Mouse (Mus musculus) hindbrain, embryonic 11.5 days (tissue): ENCODE data around the gene Ubtd1. TPM values are rescaled to one million over a fixed set of nuclear protein-coding genes. Genes with fewer than 3 reads are reported as not detected.

Experiments
- ATAC-seq: fragments of 200-750 bp; cut with Nextera tagmentation; 2 replicates; pipeline ENCODE4 v1.8.0; 2017; ENCODE audit warnings: mild to moderate bottlenecking, moderate TSS enrichment, moderate library complexity; ENCODE audit not compliant: low FRiP score
- DNase-seq: peaks from one replicate; pipeline ENCODE4 v3.0.0-alpha.2; 2015; ENCODE audit warnings: low spot score
- H3K27ac ChIP-seq: fragments of 300-500 bp; sonication (generic); 2 replicates; pipeline ENCODE4 v1.5.1; 2014; ENCODE audit warnings: mild to moderate bottlenecking, low read depth, low read length
- H3K27me3 ChIP-seq: fragments of 300-500 bp; sonication (generic); 2 replicates; pipeline ENCODE4 v1.6.1; 2014; ENCODE audit warnings: mild to moderate bottlenecking, low read length, moderate library complexity, mixed read lengths; ENCODE audit not compliant: control insufficient read depth, insufficient read depth
- H3K36me3 ChIP-seq: fragments of 300-500 bp; sonication (generic); 2 replicates; pipeline ENCODE4 v1.6.1; 2014; ENCODE audit warnings: mild to moderate bottlenecking, low read length, moderate library complexity, mixed read lengths; ENCODE audit not compliant: control insufficient read depth, insufficient read depth
- H3K4me1 ChIP-seq: fragments of 300-500 bp; sonication (generic); replicated peaks from 2 replicates; pipeline ENCODE4 v1.6.1; 2014; ENCODE audit warnings: low read length, mixed read lengths; ENCODE audit not compliant: control insufficient read depth, insufficient read depth
- H3K4me2 ChIP-seq: fragments of 300-500 bp; sonication (generic); replicated peaks from 2 replicates; pipeline ENCODE4 v1.6.1; 2014; ENCODE audit warnings: mild to moderate bottlenecking, low read depth, low read length
- H3K4me3 ChIP-seq: fragments of 300-500 bp; sonication (generic); 2 replicates; pipeline ENCODE4 v1.5.1; 2014; ENCODE audit warnings: low read depth, low read length
- H3K9ac ChIP-seq: fragments of 300-500 bp; sonication (generic); 2 replicates; pipeline ENCODE4 v1.6.1; 2014; ENCODE audit warnings: low read depth, low read length
- H3K9me3 ChIP-seq: fragments of 300-500 bp; sonication (generic); 2 replicates; pipeline ENCODE4 v1.6.1; 2016; ENCODE audit warnings: low read length; ENCODE audit not compliant: control insufficient read depth
- WGBS: fragments of 180-500 bp; shearing (Covaris S2); extraction: QIAGEN DNeasy Blood & Tissue Kit; methylation state at CpG from one replicate; pipeline ENCODE4 v1.1.7; 2014; 5-methylcytosine and 5-hydroxymethylcytosine counted together
- polyA plus RNA-seq: library from polyadenylated mRNA; unstranded; fragments of >200 nt; fragmentation: Nextera tagmentation; extraction: Ambion mirVana; gene quantifications from 2 replicates; pipeline ENCODE4 v1.2.1, GENCODE M21; 2014

Gene Ubtd1
- polyA plus RNA-seq, 1 experiment from 2014 or later, result 7.7 TPM

- H3K27me3 ChIP-seq, result no peaks in the 10 kb centered on the region
- 59% methylated on average over 4 of the region's 4 CpGs for WGBS
- no peak overlapping the region; the same call in 1 of the 2 replicates for H3K27ac ChIP-seq
- no peaks in the 10 kb centered on the region for H3K36me3 ChIP-seq
- no peaks in the 10 kb centered on the region for H3K9me3 ChIP-seq
- no peak overlapping the region for H3K4me3 ChIP-seq
- H3K4me1 ChIP-seq, result no peaks in the 10 kb centered on the region
- ATAC-seq (no peak), DNase-seq (no peak)
- no peak overlapping the region for H3K9ac ChIP-seq
- H3K4me2 ChIP-seq, result no peak overlapping the region
Observed at GRCm38 (mm10) chr19:42000446-42000958, 18.9 kb downstream of the Ubtd1 start.

GRCm38 (mm10) chr19:42001253-42001980 is 19.9 kb downstream of the Ubtd1 start:
- no peaks in the 10 kb centered on the region for H3K27me3 ChIP-seq
- ATAC-seq, result no peak
- H3K27ac ChIP-seq, result no peak overlapping the region
- 91% methylated on average over 12 of the region's 12 CpGs for WGBS
- H3K9ac ChIP-seq, result no peak overlapping the region
- H3K4me2 ChIP-seq, result no peak overlapping the region
- H3K4me3 ChIP-seq, result no peak overlapping the region
- H3K36me3 ChIP-seq, result no peaks in the 10 kb centered on the region
- no peak for DNase-seq
- no peaks in the 10 kb centered on the region for H3K4me1 ChIP-seq
- no peaks in the 10 kb centered on the region for H3K9me3 ChIP-seq

GRCm38 (mm10) chr19:42004258-42004657 is 22.7 kb downstream of the Ubtd1 start:
- 78% methylated on average over 6 of the region's 6 CpGs for WGBS

GRCm38 (mm10) chr19:42005616-42006015 is 24.1 kb downstream of the Ubtd1 start:
- Histone ChIP-seq H3K9me3 (no peaks in the 10 kb centered on the region), H3K27me3 (no peaks in the 10 kb centered on the region), H3K27ac (no peak overlapping the region), H3K36me3 (no peaks in the 10 kb centered on the region), H3K9ac (no peak overlapping the region), H3K4me3 (no peak overlapping the region), H3K4me2 (no peak overlapping the region), H3K4me1 (no peaks in the 10 kb centered on the region)
- no peak for DNase-seq
- 84% methylated on average over 3 of the region's 3 CpGs for WGBS
- no peak for ATAC-seq

More at GRCm38 (mm10) chr19:42004258-42004657, 22.7 kb downstream of the Ubtd1 start:
- DNase-seq, result no peak
- Histone ChIP-seq H3K9ac (no peak overlapping the region), H3K36me3 (no peaks in the 10 kb centered on the region), H3K4me3 (no peak overlapping the region), H3K4me2 (no peak overlapping the region), H3K9me3 (no peaks in the 10 kb centered on the region), H3K4me1 (no peaks in the 10 kb centered on the region), H3K27ac (no peak overlapping the region), H3K27me3 (no peaks in the 10 kb centered on the region)
- ATAC-seq, result no peak

GRCm38 (mm10) chr19:42006568-42006967 is 25.0 kb downstream of the Ubtd1 start:
- H3K4me2 ChIP-seq, result no peak overlapping the region
- no peak overlapping the region for H3K4me3 ChIP-seq
- no peak overlapping the region for H3K9ac ChIP-seq
- ATAC-seq, result no peak
- H3K9me3 ChIP-seq, result no peaks in the 10 kb centered on the region
- H3K36me3 ChIP-seq, result no peaks in the 10 kb centered on the region
- no peak for DNase-seq
- H3K27ac ChIP-seq, result no peak overlapping the region
- 71% methylated on average over 8 of the region's 8 CpGs for WGBS
- no peaks in the 10 kb centered on the region for H3K4me1 ChIP-seq
- no peaks in the 10 kb centered on the region for H3K27me3 ChIP-seq

GRCm38 (mm10) chr19:42008586-42008985 is 27.0 kb downstream of the Ubtd1 start:
- no peak for DNase-seq
- WGBS, result 61% methylated on average over 3 of the region's 3 CpGs
- Histone ChIP-seq H3K27me3 (no peaks in the 10 kb centered on the region), H3K4me1 (no peaks in the 10 kb centered on the region), H3K36me3 (no peaks in the 10 kb centered on the region), H3K4me3 (no peak overlapping the region), H3K27ac (no peak overlapping the region), H3K4me2 (no peak overlapping the region), H3K9ac (no peak overlapping the region), H3K9me3 (no peaks in the 10 kb centered on the region)
- no peak for ATAC-seq

GRCm38 (mm10) chr19:42009067-42009466 is 27.5 kb downstream of the Ubtd1 start:
- no peak for ATAC-seq
- Histone ChIP-seq H3K4me2 (no peak overlapping the region), H3K9me3 (no peaks in the 10 kb centered on the region), H3K27me3 (no peaks in the 10 kb centered on the region), H3K4me1 (no peaks in the 10 kb centered on the region), H3K27ac (no peak overlapping the region), H3K36me3 (no peaks in the 10 kb centered on the region), H3K9ac (no peak overlapping the region), H3K4me3 (no peak overlapping the region)
- WGBS, result 67% methylated on average over 7 of the region's 7 CpGs
- DNase-seq, result no peak

- H3K27ac ChIP-seq, result no peak overlapping the region
- H3K27me3 ChIP-seq, result no peaks in the 10 kb centered on the region
- no peak for ATAC-seq
- no peak overlapping the region for H3K4me3 ChIP-seq
- H3K9ac ChIP-seq, result no peak overlapping the region
- no peak overlapping the region for H3K4me2 ChIP-seq
- H3K4me1 ChIP-seq, result no peaks in the 10 kb centered on the region
- 58% methylated on average over 4 of the region's 4 CpGs for WGBS
- H3K36me3 ChIP-seq, result no peaks in the 10 kb centered on the region
- DNase-seq, result no peak
- no peaks in the 10 kb centered on the region for H3K9me3 ChIP-seq
Observed at GRCm38 (mm10) chr19:42010436-42010835, 28.9 kb downstream of the Ubtd1 start.

- no peaks in the 10 kb centered on the region for H3K9me3 ChIP-seq
- H3K27me3 ChIP-seq, result no peaks in the 10 kb centered on the region
- DNase-seq (no peak), ATAC-seq (no peak)
- H3K27ac ChIP-seq, result no peak overlapping the region
- H3K4me1 ChIP-seq, result no peaks in the 10 kb centered on the region
- no peak overlapping the region for H3K4me2 ChIP-seq
- H3K4me3 ChIP-seq, result no peak overlapping the region
- no peak overlapping the region for H3K9ac ChIP-seq
- H3K36me3 ChIP-seq, result no peaks in the 10 kb centered on the region
- WGBS, result 79% methylated on average over 7 of the region's 7 CpGs
Observed at GRCm38 (mm10) chr19:42011123-42011522, 29.6 kb downstream of the Ubtd1 start.
